Mouse (Mus musculus) central nervous system, embryonic 14 days (tissue): ENCODE measurements around the gene Amh. TPM values are rescaled to one million over a fixed set of nuclear protein-coding genes. Genes with fewer than 3 reads are reported as not detected.

Source experiments
- polyA plus RNA-seq: library from polyadenylated mRNA; depleted of rRNA; stranded (reverse); fragments of >200 nt; gene quantifications from 2 replicates; pipeline ENCODE4 v1.2.3, GENCODE M21; 2012; rRNA removed

Amh gene
- 1.4 and 1.5 TPM in 2 replicates for polyA plus RNA-seq

DNA sequence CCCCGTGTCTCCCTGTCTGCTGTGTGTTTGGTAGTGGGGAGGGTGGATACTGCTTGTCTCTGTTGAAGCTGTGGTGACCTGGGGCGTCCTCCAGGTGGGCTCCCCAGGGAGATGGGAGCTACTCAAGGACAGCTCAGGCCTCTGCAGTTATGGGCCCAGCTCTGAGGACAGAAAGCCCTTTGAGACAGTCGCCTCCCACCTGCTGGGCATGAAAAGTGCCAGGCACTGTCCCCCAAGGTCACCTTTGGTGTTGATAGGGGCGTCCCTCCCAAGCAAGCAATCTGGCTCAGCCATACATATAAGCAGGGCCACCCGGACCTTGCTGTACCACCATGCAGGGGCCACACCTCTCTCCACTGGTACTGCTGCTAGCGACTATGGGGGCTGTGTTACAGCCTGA is at the start of gene Amh:
Gene Amh (plus strand): TSS at position 328 of the 400 bp plus-strand sequence.

DNA sequence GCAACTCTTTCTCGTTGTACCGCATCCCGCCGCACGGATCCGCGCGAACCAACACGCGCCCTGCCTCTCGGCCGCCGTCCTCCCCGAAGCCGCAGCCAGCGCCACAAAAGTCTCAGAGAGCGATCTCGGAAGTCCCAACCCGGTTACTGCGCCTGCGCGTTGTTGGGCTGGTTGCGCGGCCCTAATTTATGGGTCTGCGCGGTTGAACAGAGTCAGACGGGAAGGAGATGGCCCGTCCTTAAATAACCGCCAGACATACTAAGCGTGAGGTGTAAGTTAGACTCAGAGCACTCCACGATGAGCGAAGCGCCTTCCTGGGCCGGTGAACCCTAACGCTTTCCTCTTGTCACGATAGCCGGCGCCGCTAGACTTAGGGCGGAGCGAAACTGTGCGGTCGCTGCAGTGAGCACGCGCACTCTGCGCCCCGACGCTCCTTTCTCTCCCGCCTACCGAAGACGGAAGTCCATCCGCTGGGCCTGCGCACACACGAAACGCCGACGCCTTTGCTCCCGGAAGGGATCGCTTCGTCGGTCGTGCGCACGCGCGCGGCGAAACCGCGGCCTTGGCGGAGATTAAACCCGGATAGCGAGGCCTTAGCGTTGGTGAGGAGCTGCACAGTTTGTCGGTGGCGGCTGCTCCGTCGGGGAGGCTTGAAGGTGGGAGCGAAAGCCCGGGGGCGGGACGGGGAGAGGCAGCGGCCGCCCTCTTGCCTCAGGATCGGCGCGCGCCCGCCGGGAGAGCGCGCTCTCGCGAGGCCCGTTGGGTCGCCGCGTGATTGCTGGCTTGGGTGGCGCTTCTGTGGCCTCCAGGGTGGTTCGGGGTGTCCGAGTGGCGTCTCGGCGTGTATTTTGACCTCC is 6.7 kb upstream of the Amh start, which contains the start of the genes Sf3a2 and Plekhj1:
Gene Sf3a2 (plus strand): TSS at position 49 of the 857 bp plus-strand sequence.
Gene Plekhj1 (minus strand): TSS at position 477 of the 857 bp plus-strand sequence.

GRCm38 (mm10) chr10:80813366-80813765 is 8.3 kb downstream of the Amh start, which contains the start of gene Jsrp1:
Gene Jsrp1 (minus strand): TSS chr10:80813498.

DNA sequence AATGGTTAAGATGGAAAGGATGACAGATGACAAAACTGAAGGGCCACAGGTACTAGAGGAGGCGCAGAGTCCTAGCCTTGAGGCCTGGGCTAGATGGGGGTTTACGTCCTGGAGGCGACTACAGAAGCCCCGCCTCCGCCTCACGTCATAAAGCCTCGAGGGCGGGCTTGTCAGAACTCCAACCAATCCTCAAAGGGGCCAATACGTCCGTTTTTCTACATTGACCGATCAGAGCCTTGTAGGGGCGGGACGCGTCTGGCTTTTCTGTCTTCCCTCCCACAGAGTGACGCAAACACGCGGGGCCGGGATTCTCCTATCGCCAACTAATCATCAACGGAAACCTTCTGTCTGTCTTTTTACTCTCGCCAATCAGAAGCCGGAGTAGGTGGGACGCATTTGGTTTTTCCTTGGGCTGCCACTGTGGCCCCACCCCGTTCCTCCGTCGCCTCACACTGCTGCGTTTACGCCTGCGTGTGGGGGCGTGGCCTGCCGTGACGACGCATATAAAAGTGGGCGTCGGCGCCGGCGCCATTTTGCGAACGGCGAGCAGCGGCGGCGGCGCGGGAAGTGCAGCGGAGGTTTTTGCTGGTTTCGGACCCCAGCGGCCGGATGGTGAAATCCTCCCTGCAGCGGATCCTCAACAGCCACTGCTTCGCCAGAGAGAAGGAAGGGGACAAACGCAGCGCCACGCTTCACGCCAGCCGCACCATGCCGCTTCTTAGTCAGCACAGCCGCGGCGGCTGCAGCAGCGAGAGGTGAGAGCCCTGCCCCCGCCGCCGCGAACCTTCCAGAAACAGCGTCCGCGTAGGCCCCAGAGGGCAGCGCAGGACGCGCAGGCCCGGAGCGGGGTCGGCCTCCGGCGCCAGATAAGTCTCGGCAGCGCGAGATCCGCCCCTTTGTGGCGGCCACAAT is 21.4 kb downstream of the Amh start, which contains the start of gene Oaz1:
Gene Oaz1 (plus strand): TSS at position 506 of the 912 bp plus-strand sequence.

DNA sequence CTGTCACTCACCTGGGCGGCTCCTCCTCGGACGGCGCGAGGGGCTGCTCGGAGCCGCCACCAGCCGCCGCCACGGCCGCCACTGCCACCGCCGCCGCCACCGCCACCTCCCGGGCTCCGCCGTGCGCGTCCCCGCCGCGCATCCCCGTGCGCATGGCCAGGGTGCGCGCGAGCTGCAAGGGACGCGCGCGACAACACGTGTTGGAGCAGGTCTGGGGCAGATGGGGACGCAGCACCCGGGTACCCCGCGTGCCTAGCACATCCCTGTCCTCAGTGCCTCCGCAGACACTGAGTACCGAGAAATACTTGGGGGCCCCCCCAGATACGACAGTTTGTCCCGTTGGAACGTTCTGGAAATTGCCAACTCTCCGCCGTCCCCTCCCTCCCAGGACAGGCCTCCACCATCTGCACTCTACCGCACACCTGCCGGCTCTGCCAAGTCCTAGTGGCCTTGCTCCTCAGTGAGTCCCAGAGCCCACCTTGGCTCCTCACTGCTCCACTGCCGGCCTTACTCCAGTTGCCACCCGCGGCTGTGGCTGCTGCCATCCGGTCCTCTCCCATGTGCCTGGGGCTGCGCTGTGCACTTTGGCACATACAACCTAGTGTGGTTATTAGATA is 39.0 kb downstream of the Amh start, which contains the start of gene Lingo3:
Gene Lingo3 (minus strand): TSS at position 109 of the 617 bp plus-strand sequence.

DNA sequence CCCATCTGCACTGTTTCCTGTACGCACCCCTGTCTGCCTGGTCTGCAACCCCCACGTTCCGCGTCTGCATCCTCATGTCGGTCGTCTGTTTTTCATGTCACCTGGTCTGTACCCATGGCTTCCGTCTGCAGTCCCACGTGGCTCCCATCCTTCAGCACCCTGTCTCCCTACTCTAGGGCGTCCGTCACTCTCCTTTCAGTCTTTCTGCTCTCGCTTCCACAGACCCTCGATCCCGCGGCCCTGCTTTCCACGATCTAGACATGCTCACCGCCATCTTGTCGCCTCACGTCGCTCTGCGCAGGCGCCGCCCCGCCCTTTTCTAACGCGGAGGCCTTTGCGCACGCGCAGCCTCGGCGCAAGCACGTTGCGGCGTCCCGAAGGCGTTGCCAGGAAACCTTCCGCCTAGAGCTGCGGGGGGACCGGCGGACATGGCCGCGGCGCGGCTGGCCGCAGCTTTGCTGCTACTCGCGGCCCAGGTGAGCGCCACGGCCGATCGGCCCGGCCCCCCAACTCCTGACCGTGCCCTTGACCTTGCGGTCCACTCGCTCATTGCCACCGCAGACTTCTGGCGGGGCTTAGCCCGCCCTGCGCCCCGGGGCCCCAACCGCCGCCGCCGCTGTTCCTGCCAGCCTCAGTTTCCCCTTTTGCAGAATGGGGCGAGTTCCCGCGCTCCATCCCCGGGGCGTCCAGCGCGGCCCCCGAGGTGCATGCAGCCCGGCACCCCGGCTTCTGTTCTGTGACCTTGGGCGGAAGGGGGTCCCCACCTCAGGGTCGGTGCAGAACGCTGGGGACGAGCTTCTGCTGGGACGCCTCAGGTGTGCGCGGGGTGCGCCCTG is 50.1 kb downstream of the Amh start, which contains the start of the genes Lsm7 and Sppl2b:
Gene Lsm7 (minus strand): TSS at position 297 of the 836 bp plus-strand sequence.
Gene Sppl2b (plus strand): TSS at position 363 of the 836 bp plus-strand sequence.

Other genes starting within 250 kb of the Amh start
- gene Rexo1, start 243.7 kb upstream of the Amh start, polyA plus RNA-seq = 59.5 and 61.4 TPM in 2 replicates
- 13.9 and 14.8 TPM in 2 replicates for gene Klf16, start 227.9 kb upstream of the Amh start, polyA plus RNA-seq
- 126 and 131 TPM in 2 replicates for gene Abhd17a, start 214.9 kb upstream of the Amh start, polyA plus RNA-seq
- gene Scamp4, start 202.4 kb upstream of the Amh start, polyA plus RNA-seq = 53.6 and 62.1 TPM in 2 replicates
- gene Adat3, start 202.4 kb upstream of the Amh start, polyA plus RNA-seq = 11.3 and 11.5 TPM in 2 replicates
- 4.7 TPM in 2 replicates for gene Gm49322, start 199.2 kb upstream of the Amh start, polyA plus RNA-seq
- gene Csnk1g2, start 182.4 kb upstream of the Amh start, polyA plus RNA-seq = 203 and 212 TPM in 2 replicates
- gene Btbd2, start 148.2 kb upstream of the Amh start, polyA plus RNA-seq = 93.0 and 93.8 TPM in 2 replicates
- gene Mknk2, start 127.1 kb upstream of the Amh start, polyA plus RNA-seq = 87.9 and 92.8 TPM in 2 replicates
- 34.5 and 37.2 TPM in 2 replicates for gene Mob3a, start 103.3 kb upstream of the Amh start, polyA plus RNA-seq
- 66.3 and 70.4 TPM in 2 replicates for gene Izumo4, start 103.1 kb upstream of the Amh start, polyA plus RNA-seq
- 153 and 171 TPM in 2 replicates for gene Ap3d1, start 63.0 kb upstream of the Amh start, polyA plus RNA-seq
- gene Dot1l, start 50.0 kb upstream of the Amh start, polyA plus RNA-seq = 46.3 and 56.0 TPM in 2 replicates
- gene Sf3a2, start 7.0 kb upstream of the Amh start, polyA plus RNA-seq = 85.0 and 92.8 TPM in 2 replicates
- gene Plekhj1, start 6.6 kb upstream of the Amh start, polyA plus RNA-seq = 116 and 118 TPM in 2 replicates
- 0.48 and 2.0 TPM in 2 replicates for gene Jsrp1, start 8.3 kb downstream of the Amh start, polyA plus RNA-seq
- 683 and 719 TPM in 2 replicates for gene Oaz1, start 21.4 kb downstream of the Amh start, polyA plus RNA-seq
- gene Lingo3, start 38.8 kb downstream of the Amh start, polyA plus RNA-seq = 3.6 and 3.8 TPM in 2 replicates
- gene Lsm7, start 50.0 kb downstream of the Amh start, polyA plus RNA-seq = 387 and 393 TPM in 2 replicates
- 92.4 and 97.1 TPM in 2 replicates for gene Sppl2b, start 50.0 kb downstream of the Amh start, polyA plus RNA-seq
- gene Tmprss9, start 66.6 kb downstream of the Amh start, polyA plus RNA-seq = 0.18 and 0.24 TPM in 2 replicates
- gene Timm13, start 95.7 kb downstream of the Amh start, polyA plus RNA-seq = 220 and 228 TPM in 2 replicates
- gene Lmnb2, start 113.0 kb downstream of the Amh start, polyA plus RNA-seq = 67.4 and 72.6 TPM in 2 replicates
- 11.8 and 18.5 TPM in 2 replicates for gene Gadd45b, start 124.8 kb downstream of the Amh start, polyA plus RNA-seq
- gene Gng7, start 209.7 kb downstream of the Amh start, polyA plus RNA-seq = 10.9 and 12.3 TPM in 2 replicates
- gene Diras1, start 220.4 kb downstream of the Amh start, polyA plus RNA-seq = 37.6 and 39.8 TPM in 2 replicates
- gene Slc39a3, start 232.2 kb downstream of the Amh start, polyA plus RNA-seq = 53.7 and 54.5 TPM in 2 replicates